Mouse (Mus musculus) CD8-positive naive resting alpha-beta T cell, adult 2 months (primary cell): ENCODE data around the gene Ak6.

Experiments used
- DNase-seq, 2 experiments: peaks; one replicate each; pipeline ENCODE4 v3.0.0; 2022; ENCODE audit warnings: low read depth in 2 of 2, low spot score in 2 of 2

Ak6 gene

GRCm38 (mm10) chr13:100650550-100651438 is at the start of gene Ak6, which contains the start of gene Rad17:
Ak6 (plus strand) TSS chr13:100650979.
Rad17 (minus strand) TSS chr13:100651051.
- peak; percentile 90 to 93 for DNase-seq

- DNase-seq = no peak
These were observed 49.7 kb upstream of the Ak6 start for GRCm38 (mm10) chr13:100601034-100601433.

- no peak for DNase-seq
These were observed 48.4 kb upstream of the Ak6 start for GRCm38 (mm10) chr13:100602239-100602902.

- no peak for DNase-seq
These were observed 47.6 kb upstream of the Ak6 start for GRCm38 (mm10) chr13:100603031-100603737.

- DNase-seq = no peak
These were observed 47.1 kb upstream of the Ak6 start for GRCm38 (mm10) chr13:100603738-100604095.

- DNase-seq = no peak
These were observed 44.9 kb upstream of the Ak6 start for GRCm38 (mm10) chr13:100605845-100606244.

- no peak for DNase-seq
These were observed 43.0 kb upstream of the Ak6 start for GRCm38 (mm10) chr13:100607756-100608155.

GRCm38 (mm10) chr13:100611266-100611665 is 39.5 kb upstream of the Ak6 start:
- DNase-seq = no peak

GRCm38 (mm10) chr13:100612251-100612650 is 38.5 kb upstream of the Ak6 start:
- DNase-seq = no peak

- no peak for DNase-seq
These were observed 37.9 kb upstream of the Ak6 start for GRCm38 (mm10) chr13:100612903-100613302.

GRCm38 (mm10) chr13:100616181-100617087 is 34.3 kb upstream of the Ak6 start, which contains the start of gene Marveld2:
Marveld2 (minus strand) TSS chr13:100616971.
- peak; percentile 18 to 36 for DNase-seq

GRCm38 (mm10) chr13:100617583-100617982 is 33.2 kb upstream of the Ak6 start:
- DNase-seq = no peak

GRCm38 (mm10) chr13:100622241-100622640 is 28.5 kb upstream of the Ak6 start:
- DNase-seq = no peak

GRCm38 (mm10) chr13:100634106-100634691 is 16.6 kb upstream of the Ak6 start:
- DNase-seq = no peak

- DNase-seq = no peak
These were observed 8.1 kb upstream of the Ak6 start for GRCm38 (mm10) chr13:100642471-100643209.

GRCm38 (mm10) chr13:100648223-100648622 is 2.6 kb upstream of the Ak6 start:
- DNase-seq = no peak

- DNase-seq = peak in 1 of 2 experiments; percentile 19
These were observed 834 bp downstream of the Ak6 start, which contains the start of gene Taf9 for GRCm38 (mm10) chr13:100651439-100652186. Taf9 (plus strand) TSS chr13:100651579.

GRCm38 (mm10) chr13:100658091-100658490 is 7.3 kb downstream of the Ak6 start:
- no peak for DNase-seq
